Mouse (Mus musculus) embryo, embryonic 10 days (tissue): Measurements from ENCODE around the gene Spon1.

ENCODE experiments used
- DNase-seq: peaks from one replicate; pipeline ENCODE4 v3.0.0-alpha.2; 2015; ENCODE audit warnings: low spot score

Spon1 gene

DNA sequence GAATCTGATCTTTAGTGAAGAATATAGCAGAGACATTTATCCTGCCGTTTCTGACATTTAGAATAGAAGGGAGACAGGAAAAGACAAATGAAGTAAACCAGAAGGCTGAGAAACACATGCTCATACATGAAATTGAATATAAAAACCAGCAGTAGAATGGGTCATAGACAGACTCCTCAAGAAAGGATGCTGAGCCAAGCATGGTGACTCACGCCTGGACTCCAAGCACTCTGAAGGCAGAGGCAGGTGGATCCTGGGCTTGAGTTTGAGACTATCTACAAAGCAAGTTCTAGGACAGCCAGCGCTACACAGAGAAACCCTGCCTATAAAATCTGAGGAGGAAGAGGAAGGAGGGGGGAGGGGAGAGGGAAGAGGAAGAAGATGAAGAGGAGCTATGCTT, 324.4 kb downstream of the Spon1 start:
- no peak for DNase-seq

DNA sequence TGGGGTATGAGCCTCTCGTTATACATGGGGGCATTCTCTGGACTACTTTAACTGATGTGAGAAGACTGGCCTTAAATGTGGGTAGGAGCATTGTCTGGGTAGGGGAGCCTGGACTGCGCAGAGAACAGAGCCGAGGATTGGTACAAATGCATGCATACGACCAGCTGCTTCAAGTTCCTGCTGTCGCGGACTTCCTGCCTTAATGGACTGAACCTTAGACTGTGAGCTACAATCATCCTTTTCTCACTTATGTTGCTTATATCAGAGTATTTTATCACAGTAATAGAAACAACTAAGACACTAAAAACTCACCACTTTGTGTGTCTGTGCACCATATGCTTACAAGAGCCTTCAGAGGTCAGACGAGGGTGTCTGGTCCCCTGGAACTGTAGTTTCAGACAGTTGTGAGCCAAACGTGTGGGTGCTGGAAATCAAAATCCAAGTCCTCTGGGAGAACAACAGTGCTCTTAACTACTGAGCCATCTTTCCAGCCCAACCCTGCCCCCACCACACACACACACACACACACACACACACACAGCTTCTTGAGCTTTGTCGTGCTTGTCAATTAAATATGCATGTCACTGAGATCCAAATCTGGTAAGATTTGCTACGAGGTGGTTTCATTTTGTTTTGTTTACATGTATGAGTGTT, 325.2 kb downstream of the Spon1 start:
- DNase-seq = no peak
